Mouse (Mus musculus) forebrain, embryonic 13.5 days (tissue): ENCODE measurements around the gene Sparcl1. TPM values are rescaled to one million over a fixed set of nuclear protein-coding genes. Genes with fewer than 3 reads are reported as not detected.
A peak's percentile ranks its signal among the peaks of the same experiment; 100 is the strongest.

Source experiments
- ATAC-seq: fragments of 200-750 bp; cut with Nextera tagmentation; 2 replicates; pipeline ENCODE4 v1.8.0; 2017
- H3K27ac ChIP-seq: fragments of 300-500 bp; sonication (generic); 2 replicates; pipeline ENCODE4 v1.5.1; 2015; ENCODE audit warnings: inconsistent platforms, mild to moderate bottlenecking, moderate library complexity
- H3K27me3 ChIP-seq: fragments of 300-500 bp; sonication (generic); 2 replicates; pipeline ENCODE4 v1.6.1; 2015; ENCODE audit warnings: mild to moderate bottlenecking, inconsistent platforms
- H3K36me3 ChIP-seq: fragments of 300-500 bp; sonication (generic); 2 replicates; pipeline ENCODE4 v1.6.1; 2015; ENCODE audit warnings: mild to moderate bottlenecking, inconsistent platforms; ENCODE audit not compliant: poor library complexity, severe bottlenecking
- H3K4me1 ChIP-seq: fragments of 300-500 bp; sonication (generic); 2 replicates; pipeline ENCODE4 v1.6.1; 2015; ENCODE audit warnings: inconsistent platforms
- H3K4me2 ChIP-seq: fragments of 300-500 bp; sonication (generic); 2 replicates; pipeline ENCODE4 v1.6.1; 2015; ENCODE audit warnings: inconsistent platforms, mild to moderate bottlenecking, moderate library complexity
- H3K4me3 ChIP-seq: fragments of 300-500 bp; sonication (generic); 2 replicates; pipeline ENCODE4 v1.5.1; 2015; ENCODE audit warnings: mild to moderate bottlenecking, inconsistent platforms
- H3K9ac ChIP-seq: fragments of 300-500 bp; sonication (generic); 2 replicates; pipeline ENCODE4 v1.6.1; 2015; ENCODE audit warnings: mild to moderate bottlenecking, inconsistent platforms
- H3K9me3 ChIP-seq: fragments of 300-500 bp; sonication (generic); replicated peaks from 2 replicates; pipeline ENCODE4 v1.6.1; 2016; ENCODE audit warnings: inconsistent platforms
- WGBS: fragments of 180-500 bp; shearing (Covaris S2); methylation state at CpG from one replicate; pipeline ENCODE4 v1.1.7; 2015; 5-methylcytosine and 5-hydroxymethylcytosine counted together
- polyA plus RNA-seq: library from polyadenylated mRNA; unstranded; fragments of >200 nt; fragmentation: Nextera tagmentation; extraction: Ambion mirVana; gene quantifications from 2 replicates; pipeline ENCODE4 v1.2.1, GENCODE M21; 2015

Gene Sparcl1
- 34.7 and 41.3 TPM in 2 replicates for polyA plus RNA-seq

DNA sequence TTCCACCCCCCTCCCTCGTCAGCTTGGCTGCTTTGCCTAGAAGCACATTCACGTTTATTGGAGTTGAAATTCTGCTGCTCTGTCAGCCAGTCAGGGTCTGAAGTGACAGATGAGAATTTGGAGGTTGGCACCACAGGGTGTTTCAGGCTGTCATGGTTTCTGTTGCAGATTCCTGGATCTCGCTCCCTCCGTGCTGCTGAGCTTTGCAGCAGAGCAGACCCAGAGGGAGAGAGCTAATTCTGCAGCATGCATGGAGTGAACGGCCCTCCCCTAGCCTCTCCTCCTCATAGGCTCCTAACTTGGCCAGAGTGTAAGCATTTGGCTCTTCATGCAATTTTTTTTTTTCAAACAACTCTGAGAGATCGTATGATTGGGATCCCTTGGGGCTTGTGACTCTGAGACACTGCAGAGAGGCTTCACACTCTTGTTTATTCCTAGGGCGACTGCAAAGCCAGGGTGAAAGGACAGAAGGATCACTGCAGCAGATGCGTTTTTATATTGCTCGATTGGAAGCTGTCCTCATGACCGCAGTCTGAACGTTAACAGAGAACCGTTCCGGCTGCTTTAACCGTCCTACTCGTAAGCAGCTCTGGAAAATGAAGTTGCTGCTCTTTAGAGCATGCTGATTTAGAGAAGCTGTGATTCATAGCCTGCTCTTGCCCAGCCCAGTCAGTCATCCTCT lies at the start of gene Sparcl1:
Gene Sparcl1 (minus strand): TSS at position 243 of the 682 bp plus-strand sequence.
- Histone ChIP-seq H3K4me1 (peaks cover 57% of the 10 kb centered on the region), H3K9me3 (no peaks in the 10 kb centered on the region), H3K27ac (peak within 1 kb of the TSS; percentile 57), H3K27me3 (0 out of 2 replicates have a peak, but pooled peaks cover 3% of the 10 kb centered on the region), H3K36me3 (no peaks in the 10 kb centered on the region), H3K9ac (peak within 1 kb of the TSS; percentile 47; the same call in 1 of the 2 replicates), H3K4me3 (no peak within 1 kb of the TSS), H3K4me2 (peak within 1 kb of the TSS; percentile 31)
- 33% methylated on average over 15 of the region's 15 CpGs for WGBS
- peak; percentile 39; the same call in 1 of the 2 replicates for ATAC-seq

DNA sequence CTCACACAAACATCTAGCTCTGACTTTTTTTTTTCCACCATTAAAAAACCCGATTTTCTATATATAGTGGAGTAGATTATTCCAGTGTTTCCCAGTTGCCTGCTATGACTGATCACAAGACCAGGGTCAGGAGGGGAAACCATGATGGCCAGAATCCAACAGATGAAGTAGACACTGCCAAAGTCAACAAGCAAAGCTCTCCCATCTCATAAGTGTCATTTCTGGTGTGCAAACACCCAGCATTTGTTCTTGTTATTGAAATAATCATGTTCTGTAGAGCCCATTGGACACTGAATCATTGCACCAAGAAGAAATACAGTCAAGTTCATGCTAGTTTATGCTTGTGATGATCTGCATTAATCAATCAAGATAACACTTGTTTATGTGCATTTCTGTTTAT lies 47.9 kb upstream of the Sparcl1 start:
- no peaks in the 10 kb centered on the region for H3K4me1 ChIP-seq
- H3K27me3 ChIP-seq, result no peaks in the 10 kb centered on the region
- WGBS, result 91% methylated on average over 1 of the region's 1 CpGs
- no peak overlapping the region for H3K27ac ChIP-seq
- no peaks in the 10 kb centered on the region for H3K36me3 ChIP-seq
- no peaks in the 10 kb centered on the region for H3K9me3 ChIP-seq
- no peak for ATAC-seq
- H3K9ac ChIP-seq, result no peak overlapping the region
- no peak overlapping the region for H3K4me2 ChIP-seq
- no peak overlapping the region for H3K4me3 ChIP-seq

GRCm38 (mm10) chr5:104160581-104160980 lies 47.0 kb upstream of the Sparcl1 start:
- Histone ChIP-seq H3K27me3 (no peaks in the 10 kb centered on the region), H3K4me1 (no peaks in the 10 kb centered on the region), H3K36me3 (no peaks in the 10 kb centered on the region), H3K9ac (no peak overlapping the region), H3K27ac (no peak overlapping the region), H3K4me2 (no peak overlapping the region), H3K4me3 (no peak overlapping the region), H3K9me3 (no peaks in the 10 kb centered on the region)
- no peak for ATAC-seq
- WGBS, result 85% methylated on average over 3 of the region's 3 CpGs

GRCm38 (mm10) chr5:104158332-104159052 lies 45.0 kb upstream of the Sparcl1 start:
- Histone ChIP-seq H3K4me2 (no peak overlapping the region), H3K9ac (no peak overlapping the region), H3K4me3 (no peak overlapping the region), H3K27me3 (no peaks in the 10 kb centered on the region), H3K4me1 (no peaks in the 10 kb centered on the region), H3K9me3 (no peaks in the 10 kb centered on the region), H3K27ac (no peak overlapping the region), H3K36me3 (no peaks in the 10 kb centered on the region)
- 84% methylated on average over 7 of the region's 7 CpGs for WGBS
- no peak for ATAC-seq

GRCm38 (mm10) chr5:104157701-104158100 lies 44.2 kb upstream of the Sparcl1 start:
- Histone ChIP-seq H3K4me2 (no peak overlapping the region), H3K4me3 (no peak overlapping the region), H3K9me3 (no peaks in the 10 kb centered on the region), H3K36me3 (no peaks in the 10 kb centered on the region), H3K4me1 (no peaks in the 10 kb centered on the region), H3K27me3 (no peaks in the 10 kb centered on the region), H3K9ac (no peak overlapping the region), H3K27ac (no peak overlapping the region)
- WGBS, result 96% methylated on average over 7 of the region's 7 CpGs
- ATAC-seq, result no peak

DNA sequence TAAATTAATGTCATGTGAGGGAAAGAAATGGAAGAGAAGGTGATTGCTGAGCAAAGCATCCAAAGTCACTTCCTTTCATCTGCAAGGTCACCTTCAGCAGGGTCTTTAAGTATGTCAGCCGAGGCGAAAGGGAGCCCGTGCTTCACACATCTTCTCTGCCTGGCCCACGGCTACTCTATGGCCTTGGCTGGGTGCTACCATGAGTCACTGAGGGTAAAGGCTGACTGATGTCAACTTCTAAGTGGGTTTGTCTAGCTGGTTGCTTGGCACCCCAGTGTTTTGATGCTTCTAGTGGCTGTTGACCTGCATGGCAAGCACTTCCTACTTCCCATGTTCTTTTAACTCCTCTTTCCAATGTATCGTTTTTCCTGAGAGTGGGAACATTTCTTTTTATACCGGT lies 36.7 kb upstream of the Sparcl1 start:
- Histone ChIP-seq H3K36me3 (no peaks in the 10 kb centered on the region), H3K4me2 (no peak overlapping the region), H3K4me3 (no peak overlapping the region), H3K27me3 (no peaks in the 10 kb centered on the region), H3K9ac (no peak overlapping the region), H3K27ac (no peak overlapping the region), H3K9me3 (no peaks in the 10 kb centered on the region), H3K4me1 (no peaks in the 10 kb centered on the region)
- ATAC-seq, result no peak
- WGBS, result 95% methylated on average over 6 of the region's 6 CpGs

GRCm38 (mm10) chr5:104149349-104149748 lies 35.8 kb upstream of the Sparcl1 start:
- no peaks in the 10 kb centered on the region for H3K27me3 ChIP-seq
- no peak overlapping the region for H3K9ac ChIP-seq
- no peaks in the 10 kb centered on the region for H3K9me3 ChIP-seq
- WGBS, result 79% methylated on average over 7 of the region's 7 CpGs
- no peak for ATAC-seq
- H3K4me1 ChIP-seq, result no peaks in the 10 kb centered on the region
- no peak overlapping the region for H3K4me3 ChIP-seq
- no peaks in the 10 kb centered on the region for H3K36me3 ChIP-seq
- H3K27ac ChIP-seq, result no peak overlapping the region
- no peak overlapping the region for H3K4me2 ChIP-seq

DNA sequence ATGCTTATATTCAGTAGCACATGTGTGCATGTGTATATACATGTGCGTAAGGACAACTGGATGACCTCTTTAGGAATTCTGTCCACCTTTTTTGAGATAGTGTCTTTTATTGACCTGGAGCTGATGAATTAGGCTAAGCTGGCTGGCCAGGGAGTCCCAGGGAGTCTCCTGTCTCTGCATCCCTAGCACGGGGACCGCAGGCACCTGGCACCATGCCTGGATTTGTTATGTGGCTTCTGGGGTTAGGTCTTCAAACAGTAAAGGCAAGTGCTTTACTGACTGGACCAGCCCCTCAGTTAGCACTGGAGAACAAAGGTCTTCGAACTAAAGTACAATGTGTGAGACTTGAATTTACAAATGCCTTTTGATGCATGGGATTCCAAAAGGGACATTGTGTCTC lies 30.5 kb upstream of the Sparcl1 start:
- no peak for ATAC-seq
- Histone ChIP-seq H3K4me3 (no peak overlapping the region), H3K4me2 (no peak overlapping the region), H3K27ac (no peak overlapping the region), H3K27me3 (no peaks in the 10 kb centered on the region), H3K4me1 (no peaks in the 10 kb centered on the region), H3K9me3 (no peaks in the 10 kb centered on the region), H3K9ac (no peak overlapping the region), H3K36me3 (no peaks in the 10 kb centered on the region)
- WGBS, result 86% methylated on average over 4 of the region's 4 CpGs

GRCm38 (mm10) chr5:104141067-104141466 lies 27.5 kb upstream of the Sparcl1 start:
- Histone ChIP-seq H3K9me3 (no peaks in the 10 kb centered on the region), H3K4me3 (no peak overlapping the region), H3K9ac (no peak overlapping the region), H3K27me3 (no peaks in the 10 kb centered on the region), H3K4me2 (no peak overlapping the region), H3K27ac (no peak overlapping the region), H3K4me1 (no peaks in the 10 kb centered on the region), H3K36me3 (no peaks in the 10 kb centered on the region)
- no peak for ATAC-seq
- 92% methylated on average over 2 of the region's 2 CpGs for WGBS

DNA sequence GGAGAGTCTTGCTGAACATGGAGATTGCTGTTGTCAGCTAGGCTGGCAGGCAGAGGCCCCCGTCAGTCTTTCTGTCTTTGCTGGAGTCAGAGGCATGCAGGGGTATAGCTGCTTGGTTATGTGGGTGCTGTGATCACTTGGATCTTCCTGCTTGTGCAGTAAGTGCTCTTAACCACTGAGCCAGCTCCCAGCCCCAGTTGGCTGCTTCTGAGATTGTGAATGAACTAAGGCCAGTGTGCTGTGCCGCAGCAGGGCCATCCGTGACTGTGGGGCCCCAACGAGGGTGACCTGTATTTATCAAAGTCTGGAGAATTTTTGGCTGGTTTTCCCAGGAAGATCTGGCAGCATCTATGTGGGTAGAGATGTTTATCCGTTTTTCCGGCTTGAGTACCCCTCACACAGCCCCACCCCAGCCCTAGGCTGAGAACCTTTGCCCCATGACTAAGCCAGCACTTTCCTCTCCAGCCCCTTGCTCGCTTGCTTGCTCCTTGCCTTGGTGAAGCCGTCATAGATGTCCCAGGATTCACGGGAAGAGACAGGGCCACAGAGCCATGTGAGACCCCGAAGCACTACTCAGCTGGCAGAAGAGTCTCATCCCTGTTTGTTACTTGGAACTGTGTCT lies 24.5 kb upstream of the Sparcl1 start:
- no peak overlapping the region for H3K9ac ChIP-seq
- no peaks in the 10 kb centered on the region for H3K4me1 ChIP-seq
- no peak overlapping the region for H3K27ac ChIP-seq
- H3K36me3 ChIP-seq, result no peaks in the 10 kb centered on the region
- WGBS, result 81% methylated on average over 10 of the region's 10 CpGs
- no peaks in the 10 kb centered on the region for H3K9me3 ChIP-seq
- no peak overlapping the region for H3K4me3 ChIP-seq
- H3K4me2 ChIP-seq, result no peak overlapping the region
- H3K27me3 ChIP-seq, result no peaks in the 10 kb centered on the region
- no peak for ATAC-seq

- Histone ChIP-seq H3K27me3 (no peaks in the 10 kb centered on the region), H3K4me2 (no peak overlapping the region), H3K36me3 (no peaks in the 10 kb centered on the region), H3K9me3 (no peaks in the 10 kb centered on the region), H3K4me3 (no peak overlapping the region), H3K9ac (no peak overlapping the region), H3K27ac (no peak overlapping the region), H3K4me1 (no peaks in the 10 kb centered on the region)
- 77% methylated on average over 4 of the region's 4 CpGs for WGBS
- ATAC-seq, result no peak
Measured at GRCm38 (mm10) chr5:104133752-104134151, 20.2 kb upstream of the Sparcl1 start.

DNA sequence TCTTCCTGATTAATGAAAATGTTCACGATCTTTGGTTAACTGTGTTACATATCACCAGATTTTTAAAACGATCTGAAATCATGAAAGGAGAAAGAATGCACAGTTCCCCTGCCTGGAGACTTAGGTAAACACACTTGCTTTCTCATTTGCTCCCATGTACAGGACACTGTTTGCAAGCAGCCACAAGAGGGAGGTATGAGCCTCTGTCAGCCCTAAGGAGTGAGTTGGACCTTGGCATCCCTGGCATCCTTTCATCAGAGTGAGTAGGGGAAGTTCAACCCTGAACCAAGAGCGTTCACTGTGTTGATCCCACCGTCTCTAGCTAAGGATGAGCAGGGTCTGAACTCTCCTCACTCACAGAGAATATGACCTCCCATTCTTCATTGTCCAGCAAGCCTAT lies 18.0 kb upstream of the Sparcl1 start:
- Histone ChIP-seq H3K27ac (no peak overlapping the region), H3K4me2 (no peak overlapping the region), H3K9ac (no peak overlapping the region), H3K4me3 (no peak overlapping the region), H3K36me3 (no peaks in the 10 kb centered on the region), H3K4me1 (no peaks in the 10 kb centered on the region), H3K27me3 (no peaks in the 10 kb centered on the region), H3K9me3 (no peaks in the 10 kb centered on the region)
- no peak for ATAC-seq
- 78% methylated on average over 4 of the region's 4 CpGs for WGBS
